Mouse (Mus musculus) liver, embryonic 15.5 days (tissue): ENCODE results near the gene Gfer. TPM values are rescaled to one million over a fixed set of nuclear protein-coding genes. Genes with fewer than 3 reads are reported as not detected.

Experiments
- ATAC-seq: fragments of 200-750 bp; cut with Nextera tagmentation; 2 replicates; pipeline ENCODE4 v1.8.0; 2017; ENCODE audit warnings: moderate number of reproducible peaks, mild to moderate bottlenecking, moderate library complexity; ENCODE audit not compliant: insufficient read depth
- H3K27ac ChIP-seq: fragments of 300-500 bp; sonication (generic); replicated peaks from 2 replicates; pipeline ENCODE4 v1.5.1; 2015; ENCODE audit warnings: mild to moderate bottlenecking, inconsistent platforms
- H3K27me3 ChIP-seq: fragments of 300-500 bp; sonication (generic); 2 replicates; pipeline ENCODE4 v1.6.1; 2015; ENCODE audit warnings: mild to moderate bottlenecking, inconsistent platforms
- H3K36me3 ChIP-seq: fragments of 300-500 bp; sonication (generic); replicated peaks from 2 replicates; pipeline ENCODE4 v1.6.1; 2015; ENCODE audit warnings: moderate library complexity, mild to moderate bottlenecking, inconsistent platforms
- H3K4me1 ChIP-seq: fragments of 300-500 bp; sonication (generic); replicated peaks from 2 replicates; pipeline ENCODE4 v1.6.1; 2015; ENCODE audit warnings: inconsistent platforms
- H3K4me2 ChIP-seq: fragments of 300-500 bp; sonication (generic); 2 replicates; pipeline ENCODE4 v1.6.1; 2015; ENCODE audit warnings: moderate library complexity, mild to moderate bottlenecking, inconsistent platforms
- H3K4me3 ChIP-seq: fragments of 300-500 bp; sonication (generic); replicated peaks from 2 replicates; pipeline ENCODE4 v1.5.1; 2015; ENCODE audit warnings: mild to moderate bottlenecking, inconsistent platforms
- H3K9ac ChIP-seq: fragments of 300-500 bp; sonication (generic); 2 replicates; pipeline ENCODE4 v1.6.1; 2015; ENCODE audit warnings: moderate library complexity, mild to moderate bottlenecking, inconsistent platforms
- H3K9me3 ChIP-seq: fragments of 300-500 bp; sonication (generic); replicated peaks from 2 replicates; pipeline ENCODE4 v1.6.1; 2016; ENCODE audit warnings: inconsistent platforms
- WGBS: fragments of 180-500 bp; shearing (Covaris S2); methylation state at CpG from one replicate; pipeline ENCODE4 v1.1.7; 2015; ENCODE audit warnings: mixed read lengths; ENCODE audit not compliant: insufficient replicate concordance; 5-methylcytosine and 5-hydroxymethylcytosine counted together
- polyA plus RNA-seq: library from polyadenylated mRNA; unstranded; fragments of >200 nt; fragmentation: Nextera tagmentation; extraction: Ambion mirVana; gene quantifications from 2 replicates; pipeline ENCODE4 v1.2.1, GENCODE M21; 2015

Gfer gene
- polyA plus RNA-seq, 1 experiment from 2014 or later, result 25.2 TPM

DNA sequence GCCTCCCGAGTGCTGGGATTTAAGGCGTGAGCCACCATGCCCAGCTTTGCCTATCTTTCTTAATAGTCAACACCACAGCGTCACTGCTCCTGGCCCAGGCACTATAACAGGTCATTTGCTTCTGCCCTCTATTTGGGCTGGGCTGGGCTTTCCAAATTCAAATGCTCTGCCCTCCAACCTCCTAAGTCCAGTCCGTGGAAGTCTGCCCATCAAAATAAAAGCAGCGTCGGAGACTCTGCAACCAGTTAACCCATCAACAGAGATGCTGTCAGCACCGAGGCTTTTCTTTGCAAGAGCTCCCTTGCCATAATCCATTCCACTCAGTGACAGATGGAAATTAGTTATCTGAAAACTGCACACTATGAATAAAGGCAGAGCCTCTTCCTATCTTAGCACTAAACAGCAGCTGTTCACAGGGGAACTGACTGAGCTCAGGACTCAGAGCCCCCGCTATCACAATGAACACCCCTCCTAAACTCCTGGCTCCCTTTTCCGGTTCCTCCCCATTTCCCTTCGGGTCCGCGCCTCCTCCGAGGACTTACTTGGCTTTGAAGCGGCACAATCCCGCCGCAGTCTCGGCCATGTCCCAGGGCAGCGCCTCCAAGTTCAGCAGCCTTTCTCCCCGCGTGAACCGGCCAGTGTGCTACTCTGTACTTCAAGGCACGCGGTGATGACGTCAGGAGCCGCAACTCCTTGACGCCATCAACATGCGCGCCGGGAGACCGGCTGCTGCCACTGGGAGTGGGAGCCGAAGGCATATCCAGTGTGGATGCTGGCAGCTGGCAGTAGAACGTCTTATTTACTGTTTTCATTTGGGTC lies 11.2 kb upstream of the Gfer start, which contains the start of gene Tbl3:
Gene Tbl3 (minus strand): TSS at position 679 of the 819 bp plus-strand sequence.
- 2% methylated on average over 32 of the region's 32 CpGs for WGBS
- Histone ChIP-seq H3K27ac (peak within 1 kb of the TSS; percentile 89), H3K4me1 (peaks cover 34% of the 10 kb centered on the region)

GRCm38 (mm10) chr17:24705821-24706220 lies 9.9 kb upstream of the Gfer start:
- 83% methylated on average over 3 of the region's 3 CpGs for whole genome bisulfite sequencing
- ATAC-seq, result no peak
- no peak overlapping the region for H3K9ac ChIP-seq
- peaks cover 34% of the 10 kb centered on the region for H3K4me1 ChIP-seq
- no peak overlapping the region for H3K27ac ChIP-seq
- 0 out of 2 replicates have a peak overlapping the region, but pooled peaks have one; percentile 83 for H3K4me2 ChIP-seq
- no peaks in the 10 kb centered on the region for H3K9me3 ChIP-seq
- H3K36me3 ChIP-seq, result peaks cover 33% of the 10 kb centered on the region
- H3K4me3 ChIP-seq, result no peak overlapping the region
- H3K27me3 ChIP-seq, result no peaks in the 10 kb centered on the region

More for the DNA sequence above, 11.2 kb upstream of the Gfer start, which contains the start of gene Tbl3:
- H3K9ac ChIP-seq, result peak within 1 kb of the TSS; percentile 70
- H3K36me3 ChIP-seq, result peaks cover 19% of the 10 kb centered on the region
- peak within 1 kb of the TSS; percentile 78 for H3K4me3 ChIP-seq
- H3K4me2 ChIP-seq, result peak within 1 kb of the TSS; percentile 83
- H3K9me3 ChIP-seq, result no peaks in the 10 kb centered on the region
- peak; percentile 80 for ATAC-seq
- no peaks in the 10 kb centered on the region for H3K27me3 ChIP-seq

- 78% methylated on average over 9 of the region's 9 CpGs for WGBS
- peaks cover 49% of the 10 kb centered on the region for H3K36me3 ChIP-seq
These were observed 5.3 kb upstream of the Gfer start for GRCm38 (mm10) chr17:24701251-24701650.

GRCm38 (mm10) chr17:24699473-24699872 lies 3.5 kb upstream of the Gfer start:
- no peaks in the 10 kb centered on the region for H3K9me3 ChIP-seq
- H3K27ac ChIP-seq, result no peak overlapping the region
- H3K4me2 ChIP-seq, result no peak overlapping the region
- H3K27me3 ChIP-seq, result peaks cover 8% of the 10 kb centered on the region
- 65% methylated on average over 2 of the region's 2 CpGs for WGBS
- peaks cover 41% of the 10 kb centered on the region for H3K36me3 ChIP-seq
- H3K4me3 ChIP-seq, result no peak overlapping the region
- no peak for ATAC-seq
- H3K9ac ChIP-seq, result no peak overlapping the region
- H3K4me1 ChIP-seq, result peaks cover 30% of the 10 kb centered on the region

More at GRCm38 (mm10) chr17:24701251-24701650, 5.3 kb upstream of the Gfer start:
- no peak overlapping the region for H3K9ac ChIP-seq
- H3K4me3 ChIP-seq, result no peak overlapping the region
- peaks cover 25% of the 10 kb centered on the region for H3K4me1 ChIP-seq
- H3K9me3 ChIP-seq, result no peaks in the 10 kb centered on the region
- H3K27me3 ChIP-seq, result peaks cover 8% of the 10 kb centered on the region
- H3K27ac ChIP-seq, result no peak overlapping the region
- no peak for ATAC-seq
- no peak overlapping the region for H3K4me2 ChIP-seq

DNA sequence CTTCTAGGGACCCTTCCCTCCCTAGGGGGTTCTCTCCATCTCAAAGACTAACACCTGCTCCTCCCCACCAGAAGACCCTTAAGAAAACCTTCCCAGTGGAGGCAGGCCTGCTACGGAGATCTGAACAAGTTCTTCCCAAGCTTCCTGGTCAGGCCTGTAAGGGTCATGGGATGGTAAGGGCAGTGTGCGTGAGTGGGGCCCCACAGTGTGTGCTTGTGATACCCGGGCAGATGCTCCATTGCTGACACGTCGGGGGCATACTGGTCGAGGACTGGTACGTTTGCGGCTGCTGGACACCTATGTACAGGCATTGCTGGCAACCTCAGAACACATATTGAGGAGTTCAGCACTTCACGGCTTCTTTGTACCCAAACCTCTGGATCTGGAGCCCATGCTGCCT lies 2.8 kb upstream of the Gfer start:
- Histone ChIP-seq H3K4me3 (no peak overlapping the region), H3K9me3 (no peaks in the 10 kb centered on the region), H3K4me1 (peaks cover 32% of the 10 kb centered on the region), H3K27me3 (peaks cover 8% of the 10 kb centered on the region), H3K27ac (no peak overlapping the region), H3K36me3 (peaks cover 39% of the 10 kb centered on the region), H3K9ac (no peak overlapping the region), H3K4me2 (no peak overlapping the region)
- no peak for ATAC-seq
- WGBS, result 69% methylated on average over 9 of the region's 9 CpGs

DNA sequence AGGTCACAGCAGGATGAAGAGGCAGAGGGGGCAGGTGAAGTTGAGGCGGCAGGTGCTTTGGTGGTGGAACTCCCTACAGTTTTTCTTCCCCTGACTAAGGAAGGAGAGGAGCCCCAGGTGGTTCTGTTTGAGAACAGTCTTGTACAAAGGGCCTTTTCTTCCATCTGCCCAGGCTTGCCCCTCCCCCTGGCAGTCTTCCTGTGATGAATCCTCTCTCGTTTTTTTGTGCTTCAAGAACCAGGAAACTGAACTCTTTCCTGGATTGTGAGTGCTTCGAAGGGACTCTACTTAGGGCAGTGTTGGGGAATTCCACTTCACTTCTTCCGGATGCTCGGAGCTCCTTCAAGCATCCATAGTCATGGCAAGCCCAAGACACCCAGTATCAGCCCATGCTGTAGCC lies 2.0 kb upstream of the Gfer start:
- no peak overlapping the region for H3K27ac ChIP-seq
- H3K36me3 ChIP-seq, result peaks cover 42% of the 10 kb centered on the region
- WGBS, result 30% methylated on average over 5 of the region's 5 CpGs
- H3K9me3 ChIP-seq, result no peaks in the 10 kb centered on the region
- H3K4me2 ChIP-seq, result no peak overlapping the region
- H3K9ac ChIP-seq, result no peak overlapping the region
- no peak for ATAC-seq
- peaks cover 8% of the 10 kb centered on the region for H3K27me3 ChIP-seq
- H3K4me1 ChIP-seq, result peaks cover 32% of the 10 kb centered on the region
- no peak overlapping the region for H3K4me3 ChIP-seq

- 6% methylated on average over 51 of the region's 51 CpGs for WGBS
- Histone ChIP-seq H3K27ac (peak overlapping the region; percentile 85), H3K4me1 (peaks cover 32% of the 10 kb centered on the region), H3K9me3 (no peaks in the 10 kb centered on the region), H3K4me3 (peak overlapping the region; percentile 91), H3K4me2 (peak overlapping the region; percentile 96), H3K9ac (peak overlapping the region; percentile 84), H3K27me3 (peaks cover 25% of the 10 kb centered on the region), H3K36me3 (peaks cover 28% of the 10 kb centered on the region)
- ATAC-seq, result peak; percentile 13
These were observed 488 bp downstream of the Gfer start for GRCm38 (mm10) chr17:24695326-24696010.

DNA sequence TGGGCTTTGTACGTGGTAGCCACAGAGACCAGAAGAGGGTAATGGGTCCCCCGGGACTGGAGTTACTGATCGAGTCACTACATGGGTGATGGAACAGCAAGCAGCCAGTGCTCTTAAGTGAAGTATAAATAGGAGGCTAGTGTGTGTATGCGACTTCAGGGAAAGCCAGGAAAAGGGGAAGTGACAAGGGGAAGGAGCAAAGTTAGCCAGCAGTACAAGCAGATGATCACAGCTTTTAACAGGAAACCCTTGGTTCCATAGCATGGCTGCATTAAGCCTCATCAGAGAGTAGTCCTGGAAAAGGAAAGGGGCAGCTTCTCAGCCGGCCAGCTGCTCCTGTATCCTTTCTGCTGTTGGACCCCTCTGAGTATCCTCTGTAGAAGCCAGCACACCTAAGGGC lies 3.6 kb downstream of the Gfer start:
- Histone ChIP-seq H3K27ac (no peak overlapping the region), H3K9me3 (no peaks in the 10 kb centered on the region), H3K4me1 (peaks cover 43% of the 10 kb centered on the region), H3K27me3 (peaks cover 52% of the 10 kb centered on the region), H3K36me3 (peaks cover 16% of the 10 kb centered on the region), H3K4me3 (no peak overlapping the region), H3K4me2 (no peak overlapping the region), H3K9ac (no peak overlapping the region)
- ATAC-seq, result no peak
- WGBS, result 52% methylated on average over 5 of the region's 5 CpGs

DNA sequence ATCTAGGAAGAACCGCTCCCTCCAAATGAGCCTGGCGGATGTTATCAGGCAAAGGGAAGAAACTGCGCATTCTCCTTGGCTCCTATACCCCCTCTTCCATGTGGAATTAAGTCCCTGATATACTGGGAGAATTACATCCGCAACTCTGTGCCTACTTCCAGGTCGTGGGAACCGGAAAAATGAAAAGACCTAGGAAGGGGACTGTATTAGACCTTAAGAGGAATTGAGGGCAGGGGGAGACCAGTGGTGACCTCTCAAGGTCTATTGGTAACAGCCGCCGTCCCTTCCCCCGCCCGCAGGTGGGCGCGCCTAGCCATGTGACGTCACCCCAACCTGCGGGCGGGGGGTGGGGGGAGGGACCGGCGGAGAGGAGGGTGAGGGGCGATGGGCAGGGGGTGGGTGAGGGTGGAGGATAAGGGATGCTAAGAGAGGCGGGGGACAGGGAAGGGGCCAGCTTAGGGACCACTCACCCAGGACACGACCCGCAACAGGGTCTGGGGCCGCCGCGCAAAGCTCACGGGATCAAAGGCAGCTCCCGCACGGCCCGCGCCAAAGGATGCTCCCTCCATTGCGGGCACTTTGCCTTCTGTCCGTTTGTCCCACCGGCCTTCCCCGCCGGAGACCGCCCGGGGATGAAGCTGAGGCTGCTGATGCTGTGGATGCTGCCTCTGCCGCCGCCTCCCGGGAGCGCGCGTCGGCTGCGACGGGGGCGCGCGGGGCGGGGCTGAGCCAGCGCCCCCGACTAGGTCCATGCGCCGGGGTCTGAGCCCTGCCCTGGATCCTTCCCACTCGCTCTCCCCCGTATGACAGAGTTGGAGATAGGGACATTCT lies 6.5 kb downstream of the Gfer start, which contains the start of gene Syngr3:
Gene Syngr3 (minus strand): TSS at position 705 of the 831 bp plus-strand sequence.
- WGBS, result 2% methylated on average over 55 of the region's 55 CpGs
- ATAC-seq, result no peak
- H3K9me3 ChIP-seq, result no peaks in the 10 kb centered on the region
- peaks cover 59% of the 10 kb centered on the region for H3K27me3 ChIP-seq
- H3K36me3 ChIP-seq, result peaks cover 16% of the 10 kb centered on the region
- peak within 1 kb of the TSS; percentile 54 for H3K4me2 ChIP-seq
- no peak within 1 kb of the TSS for H3K27ac ChIP-seq
- no peak within 1 kb of the TSS for H3K9ac ChIP-seq
- peak within 1 kb of the TSS; percentile 37 for H3K4me3 ChIP-seq
- H3K4me1 ChIP-seq, result peaks cover 31% of the 10 kb centered on the region

DNA sequence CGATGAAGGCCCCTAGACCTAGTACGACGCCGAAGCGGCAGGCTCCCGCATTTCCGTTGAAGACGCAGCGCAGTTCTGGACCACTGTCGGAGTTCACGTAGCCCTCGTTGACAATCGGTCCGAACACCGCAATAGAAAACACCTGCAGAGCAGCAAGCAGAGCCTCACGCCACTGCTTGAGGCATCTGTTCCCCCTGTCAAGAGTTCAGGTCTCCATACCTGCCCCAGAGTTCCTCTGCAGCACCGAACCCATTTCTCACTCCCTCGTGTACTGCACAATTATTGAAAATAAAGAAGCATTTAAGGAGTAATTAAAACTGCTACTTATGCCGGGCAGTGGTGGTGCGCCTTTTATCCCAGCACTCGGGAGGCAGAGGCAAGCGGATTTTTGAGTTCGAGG lies 8.4 kb downstream of the Gfer start:
- H3K9me3 ChIP-seq, result no peaks in the 10 kb centered on the region
- 18% methylated on average over 23 of the region's 23 CpGs for WGBS
- 0 out of 2 replicates have a peak, but pooled peaks cover 2% of the 10 kb centered on the region for H3K36me3 ChIP-seq
- H3K4me1 ChIP-seq, result peaks cover 30% of the 10 kb centered on the region
- peak overlapping the region; percentile 75 for H3K4me2 ChIP-seq
- peak overlapping the region; percentile 37 for H3K9ac ChIP-seq
- H3K4me3 ChIP-seq, result peak overlapping the region; percentile 54
- ATAC-seq, result no peak
- H3K27me3 ChIP-seq, result peaks cover 59% of the 10 kb centered on the region
- H3K27ac ChIP-seq, result no peak overlapping the region
